Mouse (Mus musculus) erythroblast, embryonic 14.5 days (primary cell): ENCODE measurements around the gene Dzip1.

ENCODE experiments used
- GATA1 ChIP-seq: IDR thresholded peaks from 2 replicates; pipeline ENCODE4 v1.6.1; 2012; ENCODE audit warnings: low read length, inconsistent platforms, mixed read lengths
- TAL1 ChIP-seq: IDR thresholded peaks from 3 replicates; pipeline ENCODE4 v1.6.1; 2012; ENCODE audit warnings: low read length, inconsistent platforms, mixed read lengths

DNA sequence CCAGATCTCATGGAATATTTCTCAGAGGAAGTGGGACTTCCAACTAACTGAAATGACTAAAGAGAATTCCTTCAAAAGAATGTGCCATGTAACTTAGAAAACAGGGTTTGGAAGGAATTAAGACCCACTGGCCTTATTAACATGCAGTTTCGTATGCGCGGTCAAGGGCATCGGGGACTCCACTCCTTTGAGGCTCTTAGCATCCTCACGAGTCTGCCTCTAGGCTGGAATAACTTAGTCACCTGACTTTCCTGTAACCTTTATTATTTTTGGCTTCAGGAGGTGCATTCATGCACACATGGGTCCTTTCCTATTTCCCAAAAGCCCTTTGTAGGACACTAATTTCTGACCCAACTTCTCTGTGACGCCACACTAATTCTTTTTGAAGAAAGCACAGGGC is 92.0 kb downstream of the Dzip1 start:
- no peak for TF ChIP-seq GATA1
- TF ChIP-seq TAL1, result no peak
